Mouse (Mus musculus): ENCODE results near the gene Olfr308. TPM values are rescaled to one million over a fixed set of nuclear protein-coding genes. Genes with fewer than 3 reads are reported as not detected.

The Olfr308 gene
- polyA plus RNA-seq, 1 experiment from 2014 or later, result not detected

DNA sequence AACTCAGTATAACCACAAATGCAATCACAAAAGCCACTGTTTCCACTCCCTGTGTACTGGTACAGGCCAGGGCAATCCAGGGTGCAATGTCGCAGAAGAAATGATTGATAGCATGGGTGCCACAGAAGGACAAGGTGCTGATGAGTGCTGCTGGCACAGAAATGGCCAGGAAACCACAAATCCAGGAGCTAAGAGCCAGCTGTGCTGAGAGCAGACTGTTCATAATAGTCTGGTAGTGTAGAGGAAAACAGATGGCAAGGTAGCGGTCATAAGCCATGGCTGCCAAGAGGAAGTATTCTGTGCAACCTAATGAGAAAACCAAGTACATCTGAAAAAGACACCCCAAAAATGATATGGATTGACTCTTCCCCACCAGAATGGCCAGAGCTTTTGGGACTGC, 4.1 kb downstream of the Olfr308 start:
- no peaks in the 10 kb centered on the region for H3K36me3 ChIP-seq (ENCODE audit: control insufficient read depth, insufficient read depth, low read length)
- no peak overlapping the region for H3K9ac ChIP-seq (ENCODE audit: low read length)
- WGBS, result 86% methylated on average over 2 of the region's 2 CpGs
- H3K4me2 ChIP-seq (replicated peaks; ENCODE audit: low read depth), result no peak overlapping the region
- TF ChIP-seq CTCF (IDR thresholded peaks at IDR 0.05; ENCODE audit: low read depth) (no peak), EP300 (optimal IDR thresholded peaks at IDR 0.05) (no peak)
- no peaks in the 10 kb centered on the region for H3K9me3 ChIP-seq (ENCODE audit: control insufficient read depth, low read length)
- no peak overlapping the region for H3K4me3 ChIP-seq (ENCODE audit: low read depth, low read length)
- DNase-seq (ENCODE audit: low spot score), result no peak
- ATAC-seq (ENCODE audit: low FRiP score, low TSS enrichment), result no peak
- H3K27me3 ChIP-seq (ENCODE audit: control insufficient read depth, insufficient read depth, low read length), result no peaks in the 10 kb centered on the region
- H3K27ac ChIP-seq (replicated peaks), result no peak overlapping the region
- H3K4me1 ChIP-seq (replicated peaks; ENCODE audit: control insufficient read depth, insufficient read depth), result no peaks in the 10 kb centered on the region

DNA sequence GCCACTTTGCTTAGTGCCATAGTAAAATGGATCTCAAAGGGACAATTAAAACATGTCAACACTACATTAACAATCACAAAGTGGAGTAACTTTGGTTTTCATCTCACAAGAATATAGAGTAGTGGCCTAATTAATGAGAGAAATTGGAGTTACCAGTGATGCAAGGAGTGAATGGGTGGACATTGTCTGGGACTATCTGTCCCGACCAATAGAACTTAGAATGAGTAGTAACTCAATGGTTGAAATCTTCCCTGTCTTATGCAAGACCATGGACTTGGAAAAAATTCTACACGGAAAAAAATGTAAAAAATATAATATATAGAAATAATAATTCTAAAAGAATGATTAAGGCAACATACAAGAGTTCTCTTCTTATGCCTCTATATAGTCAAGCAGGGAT, 11.8 kb downstream of the Olfr308 start, which contains the start of gene Olfr309:
Olfr309 (minus strand) TSS at position 101 of the 400 bp plus-strand sequence.
- WGBS, result 67% methylated on average over 2 of the region's 2 CpGs
- Histone ChIP-seq H3K4me3 (ENCODE audit: low read depth, low read length) (no peak within 1 kb of the TSS), H3K4me2 (replicated peaks; ENCODE audit: low read depth) (no peak within 1 kb of the TSS), H3K36me3 (ENCODE audit: control insufficient read depth, insufficient read depth, low read length) (no peaks in the 10 kb centered on the region), H3K9ac (ENCODE audit: low read length) (no peak within 1 kb of the TSS), H3K9me3 (ENCODE audit: control insufficient read depth, low read length) (no peaks in the 10 kb centered on the region), H3K27ac (replicated peaks) (no peak within 1 kb of the TSS), H3K27me3 (ENCODE audit: control insufficient read depth, insufficient read depth, low read length) (no peaks in the 10 kb centered on the region), H3K4me1 (replicated peaks; ENCODE audit: control insufficient read depth, insufficient read depth) (no peaks in the 10 kb centered on the region)
- TF ChIP-seq EP300 (optimal IDR thresholded peaks at IDR 0.05) (no peak), CTCF (IDR thresholded peaks at IDR 0.05; ENCODE audit: low read depth) (no peak)
- no peak for ATAC-seq (ENCODE audit: low FRiP score, low TSS enrichment)
- no peak for DNase-seq (ENCODE audit: low spot score)

DNA sequence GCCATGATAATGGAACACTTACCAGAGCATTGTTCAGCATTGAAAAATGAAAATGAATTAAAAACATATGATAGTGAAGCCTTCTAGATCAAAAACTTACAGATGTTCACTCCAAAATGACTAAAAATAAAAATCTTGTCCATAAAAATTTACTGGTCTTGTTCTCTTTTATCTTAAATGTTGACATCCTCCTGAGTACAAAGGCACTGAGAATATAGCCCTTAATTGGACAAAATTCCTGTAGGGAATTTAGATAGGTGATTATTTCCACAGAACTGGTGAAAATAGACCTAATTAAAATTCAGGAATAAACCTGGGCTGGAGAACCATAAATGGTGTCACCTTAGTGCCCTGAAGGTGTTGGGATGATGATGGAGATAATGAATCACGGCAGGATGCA, 48.4 kb downstream of the Olfr308 start, which contains the start of gene Olfr310:
Olfr310 (minus strand) TSS at position 101 of the 400 bp plus-strand sequence.
- TF ChIP-seq EP300 (optimal IDR thresholded peaks at IDR 0.05), result no peak
- no peak for TF ChIP-seq CTCF (IDR thresholded peaks at IDR 0.05; ENCODE audit: low read depth)
- WGBS, result 67% methylated on average over 1 of the region's 1 CpGs
- DNase-seq (ENCODE audit: low spot score) (no peak), ATAC-seq (ENCODE audit: low FRiP score, low TSS enrichment) (no peak)
- Histone ChIP-seq H3K27ac (replicated peaks) (no peak within 1 kb of the TSS), H3K27me3 (ENCODE audit: control insufficient read depth, insufficient read depth, low read length) (no peaks in the 10 kb centered on the region), H3K9ac (ENCODE audit: low read length) (no peak within 1 kb of the TSS), H3K9me3 (ENCODE audit: control insufficient read depth, low read length) (no peaks in the 10 kb centered on the region), H3K4me3 (ENCODE audit: low read depth, low read length) (no peak within 1 kb of the TSS), H3K4me1 (replicated peaks; ENCODE audit: control insufficient read depth, insufficient read depth) (no peaks in the 10 kb centered on the region), H3K4me2 (replicated peaks; ENCODE audit: low read depth) (no peak within 1 kb of the TSS), H3K36me3 (ENCODE audit: control insufficient read depth, insufficient read depth, low read length) (no peaks in the 10 kb centered on the region)

Small RNAs within 50 kb of the gene (microRNA-seq; reads per million reads assigned to microRNA genes)
- not detected for gene Gm23192

Other genes starting within 250 kb of the Olfr308 start
- gene Vmn2r75, start 153.9 kb downstream of the Olfr308 start, polyA plus RNA-seq (2015; fragmentation: Nextera tagmentation; extraction: Ambion mirVana), result not detected in 2 replicates
- gene Vmn2r76, start 79.3 kb downstream of the Olfr308 start, polyA plus RNA-seq (2015; fragmentation: Nextera tagmentation; extraction: Ambion mirVana), result 0.02 TPM in 1 of 2 replicates, not detected in the other
- gene Olfr310, start 48.5 kb downstream of the Olfr308 start, polyA plus RNA-seq (2015; fragmentation: Nextera tagmentation; extraction: Ambion mirVana), result not detected in 2 replicates
- gene Olfr309, start 11.9 kb downstream of the Olfr308 start, polyA plus RNA-seq (2015; fragmentation: Nextera tagmentation; extraction: Ambion mirVana), result not detected in 2 replicates
- 0.02 TPM in 1 of 2 replicates, not detected in the other for gene Olfr307, start 12.0 kb upstream of the Olfr308 start, polyA plus RNA-seq (2015; fragmentation: Nextera tagmentation; extraction: Ambion mirVana)
- not detected in 2 replicates for gene Olfr305, start 41.3 kb upstream of the Olfr308 start, polyA plus RNA-seq (2015; fragmentation: Nextera tagmentation; extraction: Ambion mirVana)
- gene Olfr304, start 61.0 kb upstream of the Olfr308 start, polyA plus RNA-seq (2015; fragmentation: Nextera tagmentation; extraction: Ambion mirVana), result not detected in 2 replicates
- gene Olfr303, start 72.2 kb upstream of the Olfr308 start, polyA plus RNA-seq (2015; fragmentation: Nextera tagmentation; extraction: Ambion mirVana), result not detected in 2 replicates
- not detected in 2 replicates for gene Olfr301, start 78.2 kb upstream of the Olfr308 start, polyA plus RNA-seq (2015; fragmentation: Nextera tagmentation; extraction: Ambion mirVana)
- gene Olfr299, start 134.3 kb upstream of the Olfr308 start, polyA plus RNA-seq (2015; fragmentation: Nextera tagmentation; extraction: Ambion mirVana), result not detected in 2 replicates
- gene Olfr298, start 166.9 kb upstream of the Olfr308 start, polyA plus RNA-seq (2015; fragmentation: Nextera tagmentation; extraction: Ambion mirVana), result not detected in 2 replicates
- gene Olfr297, start 194.3 kb upstream of the Olfr308 start, polyA plus RNA-seq (2015; fragmentation: Nextera tagmentation; extraction: Ambion mirVana), result not detected in 2 replicates

Data from stomach, postnatal 0 days (tissue).